Mouse (Mus musculus): ENCODE data around the gene Ambra1.

Ambra1 gene

GRCm38 (mm10) chr2:91735221-91735620 lies 5.3 kb downstream of the Ambra1 start:
- DNase-seq (ENCODE audit: low spot score), result no peak

- no peak for DNase-seq (ENCODE audit: low spot score)
Measured at GRCm38 (mm10) chr2:91739586-91739985, 9.7 kb downstream of the Ambra1 start.

GRCm38 (mm10) chr2:91744686-91745085 lies 14.8 kb downstream of the Ambra1 start:
- DNase-seq (ENCODE audit: low spot score), result no peak

GRCm38 (mm10) chr2:91749811-91750261 lies 19.9 kb downstream of the Ambra1 start:
- peak; percentile 43 for DNase-seq (ENCODE audit: low spot score)

GRCm38 (mm10) chr2:91771921-91772705 lies 42.2 kb downstream of the Ambra1 start:
- DNase-seq (ENCODE audit: low spot score), result no peak

- DNase-seq (ENCODE audit: low spot score), result no peak
Measured at GRCm38 (mm10) chr2:91773309-91773708, 43.4 kb downstream of the Ambra1 start.

GRCm38 (mm10) chr2:91779166-91779565 lies 49.2 kb downstream of the Ambra1 start:
- DNase-seq (ENCODE audit: low spot score), result peak; percentile 24

GRCm38 (mm10) chr2:91791621-91792020 lies 61.7 kb downstream of the Ambra1 start:
- peak; percentile 4 for DNase-seq (ENCODE audit: low spot score)

- DNase-seq (ENCODE audit: low spot score), result no peak
Measured at GRCm38 (mm10) chr2:91792346-91792745, 62.4 kb downstream of the Ambra1 start.

GRCm38 (mm10) chr2:91794466-91794865 lies 64.5 kb downstream of the Ambra1 start:
- DNase-seq (ENCODE audit: low spot score), result no peak

- peak; percentile 22 for DNase-seq (ENCODE audit: low spot score)
Measured at GRCm38 (mm10) chr2:91795091-91795490, 65.2 kb downstream of the Ambra1 start.

- DNase-seq (ENCODE audit: low spot score), result no peak
Measured at GRCm38 (mm10) chr2:91811433-91811832, 81.5 kb downstream of the Ambra1 start.

- DNase-seq (ENCODE audit: low spot score), result no peak
Measured at GRCm38 (mm10) chr2:91816741-91817140, 86.8 kb downstream of the Ambra1 start.

GRCm38 (mm10) chr2:91832227-91832626 lies 102.3 kb downstream of the Ambra1 start:
- no peak for DNase-seq (ENCODE audit: low spot score)

GRCm38 (mm10) chr2:91834272-91834671 lies 104.3 kb downstream of the Ambra1 start:
- DNase-seq (ENCODE audit: low spot score), result no peak

GRCm38 (mm10) chr2:91835031-91835430 lies 105.1 kb downstream of the Ambra1 start:
- DNase-seq (ENCODE audit: low spot score), result no peak

- no peak for DNase-seq (ENCODE audit: low spot score)
Measured at GRCm38 (mm10) chr2:91835631-91836030, 105.7 kb downstream of the Ambra1 start.

GRCm38 (mm10) chr2:91844085-91844484 lies 114.2 kb downstream of the Ambra1 start:
- no peak for DNase-seq (ENCODE audit: low spot score)

GRCm38 (mm10) chr2:91852446-91853191 lies 122.7 kb downstream of the Ambra1 start:
- no peak for DNase-seq (ENCODE audit: low spot score)

- no peak for DNase-seq (ENCODE audit: low spot score)
Measured at GRCm38 (mm10) chr2:91854575-91854974, 124.6 kb downstream of the Ambra1 start.

GRCm38 (mm10) chr2:91856958-91857357 lies 127.0 kb downstream of the Ambra1 start:
- DNase-seq (ENCODE audit: low spot score), result no peak

- DNase-seq (ENCODE audit: low spot score), result no peak
Measured at GRCm38 (mm10) chr2:91859423-91859822, 129.5 kb downstream of the Ambra1 start.

GRCm38 (mm10) chr2:91870754-91871153 lies 140.8 kb downstream of the Ambra1 start:
- peak; percentile 54 for DNase-seq (ENCODE audit: low spot score)
